Comparison of ENCODE assay signal across 17 mouse cellular contexts in genomic region chr4:32355935-32356617, GRCm38 (mm10).
DNase-seq lines count a peak whose midpoint lies in the region; ATAC-seq lines count a peak whose summit lies in the region.
"Had no signal": no experiment of that assay in that cellular context is flagged by ENCODE, and none has a peak within 500 bp of the region (broad histone marks: within the 10 kb centered on the region; RNA-seq: fewer than 3 reads in every experiment).

No protein-coding gene starts in this region.

- no peak for ATAC-seq in forebrain, embryonic 13.5 days
- ATAC-seq in forebrain, embryonic 15.5 days (replicated peaks) = no peak
- ATAC-seq in hindbrain, embryonic 13.5 days (ENCODE audit: low FRiP score) = no peak
- no peak for ATAC-seq in hindbrain, embryonic 14.5 days (ENCODE audit: low FRiP score)
- no peak for ATAC-seq in neural tube, embryonic 13.5 days (ENCODE audit: low read depth)
- no peak for ATAC-seq in activated CD4-positive, CD25-positive, alpha-beta regulatory T cell, adult 4 months

- H3K36me3 ChIP-seq in forebrain, embryonic 13.5 days (ENCODE audit: poor library complexity, severe bottlenecking) = 0 out of 2 replicates have a peak, but pooled peaks cover 4% of the 10 kb centered on the region
- no peaks in the 10 kb centered on the region for H3K36me3 ChIP-seq in forebrain, embryonic 15.5 days
- no peaks in the 10 kb centered on the region for H3K36me3 ChIP-seq in hindbrain, embryonic 13.5 days
- H3K36me3 ChIP-seq in hindbrain, embryonic 14.5 days (replicated peaks; ENCODE audit: control insufficient read depth, insufficient read depth) = no peaks in the 10 kb centered on the region
- H3K36me3 ChIP-seq in neural tube, embryonic 13.5 days = no peaks in the 10 kb centered on the region
- H3K36me3 ChIP-seq: embryonic facial prominence, embryonic 10.5 days had no signal

- H3K4me1 ChIP-seq in forebrain, embryonic 13.5 days = peaks cover 74% of the 10 kb centered on the region
- peaks cover 50% of the 10 kb centered on the region for H3K4me1 ChIP-seq in forebrain, embryonic 15.5 days
- H3K4me1 ChIP-seq in hindbrain, embryonic 13.5 days (replicated peaks) = peaks cover 81% of the 10 kb centered on the region
- peaks cover 52% of the 10 kb centered on the region for H3K4me1 ChIP-seq in hindbrain, embryonic 14.5 days (replicated peaks; ENCODE audit: control insufficient read depth, insufficient read depth, low read length)
- H3K4me1 ChIP-seq in neural tube, embryonic 13.5 days (replicated peaks) = peaks cover 91% of the 10 kb centered on the region

- H3K9ac ChIP-seq in forebrain, embryonic 13.5 days = no peak overlapping the region
- H3K9ac ChIP-seq in forebrain, embryonic 15.5 days (replicated peaks) = no peak overlapping the region
- no peak overlapping the region for H3K9ac ChIP-seq in hindbrain, embryonic 13.5 days
- H3K9ac ChIP-seq in hindbrain, embryonic 14.5 days = no peak overlapping the region
- no peak overlapping the region for H3K9ac ChIP-seq in neural tube, embryonic 13.5 days

- no peak overlapping the region for H3K4me3 ChIP-seq in forebrain, embryonic 13.5 days
- no peak overlapping the region for H3K4me3 ChIP-seq in forebrain, embryonic 15.5 days
- no peak overlapping the region for H3K4me3 ChIP-seq in hindbrain, embryonic 13.5 days
- H3K4me3 ChIP-seq in hindbrain, embryonic 14.5 days (replicated peaks; ENCODE audit: low read length) = no peak overlapping the region
- H3K4me3 ChIP-seq in neural tube, embryonic 13.5 days = no peak overlapping the region
- H3K4me3 ChIP-seq: embryonic facial prominence, embryonic 10.5 days; megakaryocyte, embryonic 14.5 days had no signal

- no peak overlapping the region for H3K4me2 ChIP-seq in forebrain, embryonic 13.5 days
- H3K4me2 ChIP-seq in forebrain, embryonic 15.5 days (replicated peaks) = no peak overlapping the region
- no peak overlapping the region for H3K4me2 ChIP-seq in hindbrain, embryonic 13.5 days
- H3K4me2 ChIP-seq in hindbrain, embryonic 14.5 days (replicated peaks) = no peak overlapping the region
- no peak overlapping the region for H3K4me2 ChIP-seq in neural tube, embryonic 13.5 days

- 0 out of 2 replicates have a peak overlapping the region, but pooled peaks have one; percentile 31 for H3K27ac ChIP-seq in forebrain, embryonic 13.5 days
- no peak overlapping the region for H3K27ac ChIP-seq in forebrain, embryonic 15.5 days (replicated peaks)
- H3K27ac ChIP-seq in hindbrain, embryonic 13.5 days = peak overlapping the region; percentile 40; the same call in 1 of the 2 replicates
- H3K27ac ChIP-seq in hindbrain, embryonic 14.5 days = no peak overlapping the region
- H3K27ac ChIP-seq in neural tube, embryonic 13.5 days (replicated peaks) = peak overlapping the region; percentile 56; the same call in 1 of the 2 replicates
- H3K27ac ChIP-seq: embryonic facial prominence, embryonic 10.5 days had no signal

- no peak for DNase-seq in hindbrain, embryonic 14.5 days (ENCODE audit: low spot score)
- no peak for DNase-seq in neural tube, embryonic 10.5 days (ENCODE audit: extremely low spot score, low spot score)
- peak; percentile 29 for DNase-seq in skeletal muscle tissue, adult 2 months (ENCODE audit: low read depth, low spot score)
- DNase-seq: adrenal gland, postnatal 36 days; heart, postnatal 10 days; kidney, adult 8-10 months; kidney, postnatal 36 days; right cerebral cortex, adult 18-20 months; spleen, adult 18-20 months had no signal

- 76% methylated on average over 12 of the region's 12 CpGs for WGBS in forebrain, embryonic 13.5 days
- WGBS in forebrain, embryonic 15.5 days = 66% methylated on average over 12 of the region's 12 CpGs
- 73% methylated on average over 12 of the region's 12 CpGs for WGBS in hindbrain, embryonic 13.5 days
- 70% methylated on average over 12 of the region's 12 CpGs for WGBS in hindbrain, embryonic 14.5 days
- 72% methylated on average over 12 of the region's 12 CpGs for WGBS in neural tube, embryonic 13.5 days

- H3K27me3 ChIP-seq in forebrain, embryonic 13.5 days = no peaks in the 10 kb centered on the region
- H3K27me3 ChIP-seq in forebrain, embryonic 15.5 days = no peaks in the 10 kb centered on the region
- no peaks in the 10 kb centered on the region for H3K27me3 ChIP-seq in hindbrain, embryonic 13.5 days
- H3K27me3 ChIP-seq in hindbrain, embryonic 14.5 days (ENCODE audit: control insufficient read depth, insufficient read depth, low read length) = no peaks in the 10 kb centered on the region
- no peaks in the 10 kb centered on the region for H3K27me3 ChIP-seq in neural tube, embryonic 13.5 days
- H3K27me3 ChIP-seq: CH12.LX had no signal

- H3K9me3 ChIP-seq in forebrain, embryonic 13.5 days (replicated peaks) = no peaks in the 10 kb centered on the region
- H3K9me3 ChIP-seq in forebrain, embryonic 15.5 days = no peaks in the 10 kb centered on the region
- no peaks in the 10 kb centered on the region for H3K9me3 ChIP-seq in hindbrain, embryonic 13.5 days
- H3K9me3 ChIP-seq in hindbrain, embryonic 14.5 days (ENCODE audit: control insufficient read depth, low read length) = no peaks in the 10 kb centered on the region
- H3K9me3 ChIP-seq in neural tube, embryonic 13.5 days = no peaks in the 10 kb centered on the region
- H3K9me3 ChIP-seq: embryonic facial prominence, embryonic 10.5 days; megakaryocyte, embryonic 14.5 days had no signal

Comparison
In these comparisons a context has a peak if more than half of its experiments do, and no peak if none do; other contexts are left out.
1. H3K27ac ChIP-seq: peak in forebrain, embryonic 13.5 days (single experiment), hindbrain, embryonic 13.5 days (single experiment) and neural tube, embryonic 13.5 days (single experiment); none in forebrain, embryonic 15.5 days (single experiment) and hindbrain, embryonic 14.5 days (single experiment).